Mouse (Mus musculus) liver, embryonic 14.5 days (tissue): Measurements from ENCODE around the gene 4632433K11Rik.

ENCODE experiments used
- CTCF ChIP-seq: IDR thresholded peaks from 2 replicates; pipeline ENCODE4 v1.5.1; 2016; ENCODE audit warnings: antibody characterized with exemption, low read depth, control low read depth
- EP300 ChIP-seq: IDR thresholded peaks from 2 replicates; pipeline ENCODE4 v1.6.1; 2016; ENCODE audit warnings: antibody characterized with exemption, low read depth

- TF ChIP-seq CTCF: no peak
- TF ChIP-seq EP300: no peak
Observed at GRCm38 (mm10) chr7:5031496-5031895, 2.4 kb upstream of the 4632433K11Rik start.
